Comparison of ENCODE assay signal across 26 mouse cellular contexts in genomic region chr12:32458386-32458785, GRCm38 (mm10).
DNase-seq lines count a peak whose midpoint lies in the region; ATAC-seq lines count a peak whose summit lies in the region.
"Had no signal": no experiment of that assay in that cellular context is flagged by ENCODE, and none has a peak within 500 bp of the region (broad histone marks: within the 10 kb centered on the region; RNA-seq: fewer than 3 reads in every experiment).

No protein-coding gene starts in this region.

- DNase-seq in midbrain, embryonic 11.5 days (ENCODE audit: low spot score, missing footprints) = peak; percentile 35
- no peak for DNase-seq in midbrain, embryonic 10.5 days (ENCODE audit: low spot score)
- DNase-seq in cerebellum, adult 8-10 months = no peak
- DNase-seq: adrenal gland, postnatal 10 days; adrenal gland, postnatal 36 days; cerebellum, adult 11 months; cerebellum, adult 2 months; cerebellum, postnatal 10 days; gastrocnemius, adult 2 months; gastrocnemius, postnatal 14 days; heart, adult 18-20 months; heart, postnatal 14 days; heart, postnatal 4 days had no signal

- no peaks in the 10 kb centered on the region for H3K27me3 ChIP-seq in midbrain, embryonic 11.5 days (ENCODE audit: control insufficient read depth, insufficient read depth, low read length)
- H3K27me3 ChIP-seq in midbrain, embryonic 10.5 days (ENCODE audit: low read depth, poor library complexity, severe bottlenecking) = no peaks in the 10 kb centered on the region
- H3K27me3 ChIP-seq in intestine, embryonic 16.5 days (replicated peaks; ENCODE audit: control insufficient read depth, insufficient read depth, low read length) = no peaks in the 10 kb centered on the region
- H3K27me3 ChIP-seq: embryonic facial prominence, embryonic 12.5 days; embryonic facial prominence, embryonic 15.5 days; forebrain, embryonic 12.5 days; heart, embryonic 13.5 days; Patski had no signal

- H3K4me2 ChIP-seq in midbrain, embryonic 11.5 days = no peak overlapping the region
- no peak overlapping the region for H3K4me2 ChIP-seq in intestine, embryonic 16.5 days (ENCODE audit: low read depth, low read length)
- H3K4me2 ChIP-seq: embryonic facial prominence, embryonic 12.5 days; embryonic facial prominence, embryonic 15.5 days; forebrain, embryonic 12.5 days; heart, embryonic 13.5 days; hindbrain, embryonic 14.5 days had no signal

- no peak for ATAC-seq in midbrain, embryonic 11.5 days (ENCODE audit: low FRiP score)
- peak; percentile 81 for ATAC-seq in granulocyte monocyte progenitor cell, adult 5-6 weeks (replicated peaks; ENCODE audit: poor library complexity, severe bottlenecking)
- peak; percentile 57 for ATAC-seq in megakaryocyte progenitor cell, adult 5-6 weeks (replicated peaks; ENCODE audit: poor library complexity)
- ATAC-seq in intestine, embryonic 16.5 days = no peak
- ATAC-seq: forebrain, embryonic 16.5 days; hindbrain, postnatal 0 days; inflammation-experienced regulatory T-cells, adult 6 months; intestine, postnatal 0 days; Patski had no signal

- no peak overlapping the region for H3K27ac ChIP-seq in midbrain, embryonic 11.5 days (ENCODE audit: low read depth, low read length)
- H3K27ac ChIP-seq in midbrain, embryonic 10.5 days (replicated peaks) = no peak overlapping the region
- no peak overlapping the region for H3K27ac ChIP-seq in intestine, embryonic 16.5 days (ENCODE audit: low read length)
- H3K27ac ChIP-seq: embryonic facial prominence, embryonic 12.5 days; embryonic facial prominence, embryonic 15.5 days; forebrain, embryonic 12.5 days; gastrocnemius, adult 2 months; heart, embryonic 13.5 days; hindbrain, embryonic 14.5 days; hindbrain, postnatal 0 days had no signal

- no peaks in the 10 kb centered on the region for H3K36me3 ChIP-seq in midbrain, embryonic 11.5 days (ENCODE audit: control insufficient read depth, insufficient read depth, low read length)
- no peaks in the 10 kb centered on the region for H3K36me3 ChIP-seq in midbrain, embryonic 10.5 days
- no peaks in the 10 kb centered on the region for H3K36me3 ChIP-seq in intestine, embryonic 16.5 days (ENCODE audit: control insufficient read depth, insufficient read depth, low read length)
- H3K36me3 ChIP-seq: embryonic facial prominence, embryonic 12.5 days; embryonic facial prominence, embryonic 15.5 days; forebrain, embryonic 12.5 days; heart, embryonic 13.5 days had no signal

- WGBS in midbrain, embryonic 11.5 days = 79% methylated on average over 1 of the region's 1 CpGs
- 79% methylated on average over 1 of the region's 1 CpGs for WGBS in midbrain, embryonic 10.5 days
- WGBS in intestine, embryonic 16.5 days = 73% methylated on average over 1 of the region's 1 CpGs

- no peaks in the 10 kb centered on the region for H3K9me3 ChIP-seq in midbrain, embryonic 11.5 days (ENCODE audit: control insufficient read depth, low read length)
- no peaks in the 10 kb centered on the region for H3K9me3 ChIP-seq in midbrain, embryonic 10.5 days (replicated peaks)
- H3K9me3 ChIP-seq in intestine, embryonic 16.5 days (ENCODE audit: control insufficient read depth, low read length) = no peaks in the 10 kb centered on the region
- H3K9me3 ChIP-seq: embryonic facial prominence, embryonic 12.5 days; embryonic facial prominence, embryonic 15.5 days; forebrain, embryonic 12.5 days; heart, embryonic 13.5 days had no signal

- H3K4me1 ChIP-seq in midbrain, embryonic 11.5 days (ENCODE audit: control insufficient read depth, insufficient read depth, low read length) = no peaks in the 10 kb centered on the region
- H3K4me1 ChIP-seq in midbrain, embryonic 10.5 days = no peaks in the 10 kb centered on the region
- H3K4me1 ChIP-seq in intestine, embryonic 16.5 days (ENCODE audit: control insufficient read depth, insufficient read depth, low read length) = no peaks in the 10 kb centered on the region
- H3K4me1 ChIP-seq: embryonic facial prominence, embryonic 12.5 days; embryonic facial prominence, embryonic 15.5 days; forebrain, embryonic 12.5 days had no signal

- H3K4me3 ChIP-seq in midbrain, embryonic 11.5 days (ENCODE audit: low read depth, low read length) = no peak overlapping the region
- no peak overlapping the region for H3K4me3 ChIP-seq in midbrain, embryonic 10.5 days
- H3K4me3 ChIP-seq in intestine, embryonic 16.5 days (ENCODE audit: low read length) = no peak overlapping the region
- H3K4me3 ChIP-seq: embryonic facial prominence, embryonic 12.5 days; embryonic facial prominence, embryonic 15.5 days; forebrain, embryonic 12.5 days; gastrocnemius, adult 2 months; heart, embryonic 13.5 days had no signal

- no peak overlapping the region for H3K9ac ChIP-seq in midbrain, embryonic 11.5 days (ENCODE audit: low read length)
- no peak overlapping the region for H3K9ac ChIP-seq in intestine, embryonic 16.5 days (ENCODE audit: low read depth, low read length)
- H3K9ac ChIP-seq: embryonic facial prominence, embryonic 12.5 days; embryonic facial prominence, embryonic 15.5 days; forebrain, embryonic 12.5 days; heart, embryonic 13.5 days; hindbrain, embryonic 14.5 days had no signal

Comparison
In these comparisons a context has a peak if more than half of its experiments do, and no peak if none do; other contexts are left out.
1. ATAC-seq: peak in granulocyte monocyte progenitor cell, adult 5-6 weeks (single experiment) and megakaryocyte progenitor cell, adult 5-6 weeks (single experiment); none in midbrain, embryonic 11.5 days (single experiment) and intestine, embryonic 16.5 days (single experiment).